Comparison of ENCODE assay signal across 15 mouse cellular contexts in genomic region chr9:94621902-94622301, GRCm38 (mm10). TPM values are rescaled to one million over a fixed set of nuclear protein-coding genes. Genes with fewer than 3 reads are reported as not detected.
DNase-seq lines count a peak whose midpoint lies in the region; ATAC-seq and TF ChIP-seq lines count a peak whose summit lies in the region.
"Had no signal": no experiment of that assay in that cellular context is flagged by ENCODE, and none has a peak within 500 bp of the region (broad histone marks: within the 10 kb centered on the region; RNA-seq: fewer than 3 reads in every experiment).

No protein-coding gene starts in this region.

- peak; percentile 43; the same call in 1 of the 2 replicates for TF ChIP-seq EP300 in liver, postnatal 0 days (IDR thresholded peaks at IDR 0.05; ENCODE audit: low read depth)

- H3K9me3 ChIP-seq in heart, embryonic 11.5 days (replicated peaks; ENCODE audit: control insufficient read depth, low read length), result no peaks in the 10 kb centered on the region
- H3K9me3 ChIP-seq in liver, postnatal 0 days (ENCODE audit: low read length), result no peaks in the 10 kb centered on the region
- H3K9me3 ChIP-seq: hindbrain, embryonic 13.5 days; intestine, embryonic 15.5 days; kidney, embryonic 15.5 days; midbrain, embryonic 10.5 days; neural tube, embryonic 13.5 days had no signal

- no peak for TF ChIP-seq CTCF in liver, postnatal 0 days (IDR thresholded peaks at IDR 0.05; ENCODE audit: low read depth)

- no peak for DNase-seq in heart, postnatal 4 days
- DNase-seq in liver, postnatal 0 days, result no peak
- no peak for DNase-seq in liver
- DNase-seq in thymus, postnatal 25 days, result peak; percentile 38
- no peak for DNase-seq in frontal cortex, postnatal 10 days (ENCODE audit: low spot score in 2 of 2)
- DNase-seq: B cell, adult 2 months; cerebellum, postnatal 10 days; spleen, adult 18-20 months had no signal

- H3K27ac ChIP-seq in heart, embryonic 11.5 days (ENCODE audit: low read depth, low read length), result 0 out of 2 replicates have a peak overlapping the region, but pooled peaks have one; percentile 17
- H3K27ac ChIP-seq in liver, postnatal 0 days (ENCODE audit: low read depth), result no peak overlapping the region
- H3K27ac ChIP-seq: intestine, embryonic 15.5 days; kidney, embryonic 15.5 days; midbrain, embryonic 10.5 days; neural tube, embryonic 13.5 days had no signal

- no peak overlapping the region for H3K4me3 ChIP-seq in heart, embryonic 11.5 days (ENCODE audit: low read depth, low read length)
- H3K4me3 ChIP-seq in liver, postnatal 0 days (ENCODE audit: low read depth, low read length), result no peak overlapping the region
- H3K4me3 ChIP-seq: hindbrain, embryonic 13.5 days; intestine, embryonic 15.5 days; kidney, embryonic 15.5 days; midbrain, embryonic 10.5 days; neural tube, embryonic 13.5 days had no signal

- no peak for ATAC-seq in heart, embryonic 11.5 days (replicated peaks; ENCODE audit: insufficient number of reproducible peaks, low FRiP score, low TSS enrichment)
- 0 out of 2 replicates have a peak, but pooled peaks have one; percentile 25 for ATAC-seq in liver, postnatal 0 days
- peak; percentile 45 to 75; a peak in 3 of 4 replicates for ATAC-seq in hematopoietic stem cell, adult 5-6 weeks (replicated peaks in 1 of 2; ENCODE audit: insufficient read depth in 1 of 2, low FRiP score in 2 of 2, low TSS enrichment in 1 of 2, low read depth in 1 of 2, poor library complexity in 2 of 2, severe bottlenecking in 2 of 2)
- ATAC-seq: intestine, embryonic 15.5 days had no signal

- H3K4me2 ChIP-seq in heart, embryonic 11.5 days, result no peak overlapping the region
- no peak overlapping the region for H3K4me2 ChIP-seq in liver, postnatal 0 days (ENCODE audit: low read depth, low read length)
- H3K4me2 ChIP-seq: hindbrain, embryonic 13.5 days; intestine, embryonic 15.5 days; kidney, embryonic 15.5 days; neural tube, embryonic 13.5 days had no signal

- no peaks in the 10 kb centered on the region for H3K27me3 ChIP-seq in heart, embryonic 11.5 days (ENCODE audit: control insufficient read depth, insufficient read depth, low read length)
- H3K27me3 ChIP-seq in liver, postnatal 0 days (ENCODE audit: insufficient read depth, low read length), result no peaks in the 10 kb centered on the region
- H3K27me3 ChIP-seq: hindbrain, embryonic 13.5 days; intestine, embryonic 15.5 days; kidney, embryonic 15.5 days; neural tube, embryonic 13.5 days had no signal

- 36% methylated on average over 2 of the region's 2 CpGs for WGBS in heart, embryonic 11.5 days (ENCODE audit: insufficient replicate concordance)
- 33% methylated on average over 2 of the region's 2 CpGs for WGBS in liver, postnatal 0 days (ENCODE audit: insufficient replicate concordance)

- peaks cover 13% of the 10 kb centered on the region for H3K4me1 ChIP-seq in heart, embryonic 11.5 days (ENCODE audit: control insufficient read depth, insufficient read depth, low read length)
- H3K4me1 ChIP-seq in liver, postnatal 0 days (ENCODE audit: insufficient read depth), result no peaks in the 10 kb centered on the region
- H3K4me1 ChIP-seq: hindbrain, embryonic 13.5 days; intestine, embryonic 15.5 days; kidney, embryonic 15.5 days; midbrain, embryonic 10.5 days; neural tube, embryonic 13.5 days had no signal

- H3K36me3 ChIP-seq in heart, embryonic 11.5 days (ENCODE audit: control insufficient read depth, insufficient read depth, low read length), result no peaks in the 10 kb centered on the region
- H3K36me3 ChIP-seq in liver, postnatal 0 days (replicated peaks; ENCODE audit: insufficient read depth, low read length), result no peaks in the 10 kb centered on the region
- H3K36me3 ChIP-seq: hindbrain, embryonic 13.5 days; intestine, embryonic 15.5 days; kidney, embryonic 15.5 days; midbrain, embryonic 10.5 days; neural tube, embryonic 13.5 days had no signal

- H3K9ac ChIP-seq in heart, embryonic 11.5 days (ENCODE audit: low read depth, low read length), result no peak overlapping the region
- no peak overlapping the region for H3K9ac ChIP-seq in liver, postnatal 0 days (replicated peaks)
- H3K9ac ChIP-seq: hindbrain, embryonic 13.5 days; intestine, embryonic 15.5 days; kidney, embryonic 15.5 days; neural tube, embryonic 13.5 days had no signal

RNA-seq across cellular contexts. Expression of gene Slc9a9, which starts 47.8 kb away (rescaled TPM):
- 4.1 and 4.4 TPM in 2 replicates for polyA plus RNA-seq in heart, embryonic 11.5 days (2014; fragmentation: Nextera tagmentation; extraction: Ambion mirVana)
- total RNA-seq in heart, postnatal 4 days (2021), result 1 to 10 TPM; 2.6 to 2.7 TPM
- polyA plus RNA-seq in liver, postnatal 0 days (2015; fragmentation: Nextera tagmentation; extraction: Ambion mirVana), result 2.3 TPM in 2 replicates
- 16.7 and 24.8 TPM in 2 replicates for total RNA-seq in hematopoietic stem cell, adult 5-6 weeks (2017)
